Mouse (Mus musculus) heart, postnatal 0 days (tissue): ENCODE data around the gene Casz1.

ENCODE experiments used
- CTCF ChIP-seq: IDR thresholded peaks from 2 replicates; pipeline ENCODE4 v1.5.1; 2016; ENCODE audit warnings: antibody characterized with exemption, control low read depth, low read depth
- EP300 ChIP-seq: IDR thresholded peaks from 2 replicates; pipeline ENCODE4 v1.6.1; 2016; ENCODE audit warnings: antibody characterized with exemption, low read depth

DNA sequence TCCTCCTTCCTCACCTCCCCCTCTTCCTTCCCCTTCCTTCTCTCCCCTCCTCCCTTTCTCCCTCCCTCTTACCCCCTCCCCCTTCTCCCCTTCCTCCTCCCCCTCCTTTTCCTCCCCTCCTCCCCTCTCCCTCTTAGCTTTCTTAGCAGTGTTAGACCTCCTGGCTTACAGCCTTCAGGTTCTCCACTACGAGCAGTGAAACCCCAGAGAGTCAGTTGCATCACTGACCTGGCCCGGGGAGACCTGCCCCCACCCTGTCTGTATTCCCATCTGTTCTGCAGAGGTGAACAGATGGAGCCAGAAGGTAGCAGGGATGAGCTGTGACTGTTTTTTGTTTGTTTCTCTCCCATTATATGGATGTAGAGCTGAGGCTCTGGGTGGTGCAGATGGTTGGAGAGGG lies 49.9 kb downstream of the Casz1 start:
- TF ChIP-seq CTCF, result no peak
- no peak for TF ChIP-seq EP300
